Mouse (Mus musculus) kidney, embryonic 14.5 days (tissue): ENCODE data around the gene Muc13. TPM values are rescaled to one million over a fixed set of nuclear protein-coding genes. Genes with fewer than 3 reads are reported as not detected.
A peak's percentile ranks its signal among the peaks of the same experiment; 100 is the strongest.

Experiments
- ATAC-seq: fragments of 200-750 bp; cut with Nextera tagmentation; 2 replicates; pipeline ENCODE4 v1.8.0; 2017; ENCODE audit warnings: moderate number of reproducible peaks, mild to moderate bottlenecking, moderate TSS enrichment, moderate library complexity; ENCODE audit not compliant: low FRiP score, low TSS enrichment
- H3K27ac ChIP-seq: fragments of 300-500 bp; sonication (generic); 2 replicates; pipeline ENCODE4 v1.5.1; 2014; ENCODE audit warnings: low read depth, mild to moderate bottlenecking, low read length, moderate library complexity, mixed read lengths
- H3K27me3 ChIP-seq: fragments of 300-500 bp; sonication (generic); 2 replicates; pipeline ENCODE4 v1.6.1; 2014; ENCODE audit warnings: mild to moderate bottlenecking, low read length; ENCODE audit not compliant: control insufficient read depth, insufficient read depth
- H3K36me3 ChIP-seq: fragments of 300-500 bp; sonication (generic); 2 replicates; pipeline ENCODE4 v1.6.1; 2014; ENCODE audit warnings: low read length, mixed read lengths; ENCODE audit not compliant: control insufficient read depth, insufficient read depth
- H3K4me1 ChIP-seq: fragments of 300-500 bp; sonication (generic); 2 replicates; pipeline ENCODE4 v1.6.1; 2014; ENCODE audit warnings: low read length, mixed read lengths; ENCODE audit not compliant: control insufficient read depth, insufficient read depth
- H3K4me2 ChIP-seq: fragments of 300-500 bp; sonication (generic); replicated peaks from 2 replicates; pipeline ENCODE4 v1.6.1; 2014; ENCODE audit warnings: low read depth, mild to moderate bottlenecking, low read length
- H3K4me3 ChIP-seq: fragments of 300-500 bp; sonication (generic); 2 replicates; pipeline ENCODE4 v1.5.1; 2014; ENCODE audit warnings: mild to moderate bottlenecking, low read length
- H3K9ac ChIP-seq: fragments of 300-500 bp; sonication (generic); 2 replicates; pipeline ENCODE4 v1.6.1; 2014; ENCODE audit warnings: low read depth, mild to moderate bottlenecking, low read length, moderate library complexity
- H3K9me3 ChIP-seq: fragments of 300-500 bp; sonication (generic); 2 replicates; pipeline ENCODE4 v1.6.1; 2016; ENCODE audit warnings: low read length; ENCODE audit not compliant: control insufficient read depth
- WGBS: fragments of 180-500 bp; shearing (Covaris S2); extraction: QIAGEN DNeasy Blood & Tissue Kit; methylation state at CpG from one replicate; pipeline ENCODE4 v1.1.7; 2014; 5-methylcytosine and 5-hydroxymethylcytosine counted together
- polyA plus RNA-seq: library from polyadenylated mRNA; unstranded; fragments of >200 nt; fragmentation: Nextera tagmentation; extraction: Ambion mirVana; gene quantifications from 2 replicates; pipeline ENCODE4 v1.2.1, GENCODE M21; 2014

Muc13 gene
- polyA plus RNA-seq, 1 experiment from 2014 or later, result 0.09 TPM

DNA sequence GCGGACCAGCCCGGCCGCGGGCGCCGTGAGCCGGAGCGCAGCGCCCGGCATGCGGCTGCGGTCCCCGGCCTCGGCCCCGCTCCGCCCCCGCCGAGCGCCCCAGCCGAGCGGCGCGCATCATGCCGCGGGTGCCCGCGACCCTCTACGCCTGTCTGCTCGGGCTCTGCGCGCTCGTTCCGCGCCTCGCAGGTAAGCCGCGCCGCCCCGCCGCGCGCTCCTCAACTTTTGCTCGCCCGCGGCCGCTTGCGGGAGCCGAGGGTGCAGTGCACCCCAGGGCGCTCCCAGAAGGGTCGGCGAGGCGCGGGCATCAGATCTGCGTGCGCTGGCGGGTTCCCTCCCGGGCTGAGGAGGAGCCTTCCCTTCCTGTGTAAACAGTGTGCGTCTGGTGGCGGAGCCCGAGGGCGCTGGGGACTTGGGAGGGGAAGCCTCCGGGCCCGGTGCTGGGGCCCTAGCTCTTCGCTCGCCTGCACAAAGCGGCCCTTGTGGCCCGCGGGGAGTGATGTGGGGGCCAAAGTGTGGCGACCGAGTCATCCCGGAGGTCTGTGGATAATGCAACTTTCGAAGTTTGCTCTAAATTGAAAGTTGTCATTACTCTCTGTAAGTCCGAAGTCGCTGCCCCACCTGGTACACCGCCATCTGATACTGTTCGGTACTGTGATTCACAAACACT, 36.1 kb downstream of the Muc13 start:
- Histone ChIP-seq H3K27me3 (no peaks in the 10 kb centered on the region), H3K27ac (peak overlapping the region; percentile 57; the same call in 1 of the 2 replicates), H3K36me3 (no peaks in the 10 kb centered on the region), H3K4me2 (peak overlapping the region; percentile 96), H3K4me3 (peak overlapping the region; percentile 87), H3K4me1 (peaks cover 25% of the 10 kb centered on the region; the same call in 1 of the 2 replicates), H3K9ac (peak overlapping the region; percentile 82), H3K9me3 (no peaks in the 10 kb centered on the region)
- ATAC-seq, result peak; percentile 43
- WGBS, result 1% methylated on average over 64 of the region's 76 CpGs

DNA sequence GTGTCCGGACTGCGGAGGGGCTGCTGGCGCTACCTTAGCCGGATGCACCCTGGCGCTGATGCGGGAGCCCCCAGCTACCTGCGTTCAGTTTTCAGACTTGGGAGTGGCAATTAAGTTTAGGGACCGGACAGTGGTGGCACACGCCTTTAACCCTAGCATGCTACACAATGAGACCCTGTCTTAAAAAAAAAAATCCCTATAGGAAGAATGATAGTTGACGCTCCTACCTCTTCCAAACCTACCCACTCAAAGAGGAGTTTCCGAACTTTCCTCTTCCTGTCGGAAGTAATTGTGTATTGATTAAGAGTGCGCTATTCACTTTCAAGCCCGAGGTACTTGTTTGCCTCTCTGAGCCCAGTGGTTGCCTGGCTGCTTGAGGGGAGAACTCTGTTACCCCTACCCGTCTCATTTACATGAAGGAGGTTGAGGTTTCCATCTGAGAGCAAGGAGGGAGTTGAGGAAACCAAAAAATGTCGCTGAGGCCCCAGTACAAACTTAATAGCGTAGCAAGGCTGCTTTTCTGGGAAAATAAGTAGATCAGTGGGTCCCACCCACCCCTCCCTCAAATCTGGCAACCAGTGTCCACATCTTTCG, 36.8 kb downstream of the Muc13 start:
- H3K36me3 ChIP-seq, result no peaks in the 10 kb centered on the region
- H3K9ac ChIP-seq, result peak overlapping the region; percentile 82
- WGBS, result 4% methylated on average over 18 of the region's 18 CpGs
- peak overlapping the region; percentile 96 for H3K4me2 ChIP-seq
- H3K4me1 ChIP-seq, result peaks cover 25% of the 10 kb centered on the region; the same call in 1 of the 2 replicates
- no peaks in the 10 kb centered on the region for H3K27me3 ChIP-seq
- ATAC-seq, result no peak
- peak overlapping the region; percentile 87 for H3K4me3 ChIP-seq
- H3K27ac ChIP-seq, result no peak overlapping the region
- no peaks in the 10 kb centered on the region for H3K9me3 ChIP-seq

DNA sequence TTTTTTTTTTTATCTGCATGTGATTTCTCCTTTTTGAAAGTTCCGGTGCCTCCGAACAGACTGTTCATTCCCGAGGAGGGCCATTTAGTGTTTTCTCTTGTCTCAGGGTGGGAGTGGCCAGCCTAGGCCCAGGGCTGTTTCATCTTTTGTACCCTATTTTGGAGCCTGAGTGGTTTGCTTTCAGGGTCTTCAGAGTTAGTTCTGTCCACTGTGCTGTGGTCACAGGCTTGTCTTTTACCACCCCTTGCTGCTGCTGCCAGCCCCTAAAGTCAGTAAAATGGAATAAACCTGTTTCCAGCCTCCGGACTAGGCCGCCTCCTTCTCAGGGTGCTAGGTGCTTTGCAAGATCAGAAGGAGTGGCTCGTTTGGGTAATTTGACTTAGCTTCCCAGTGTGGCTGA, 38.2 kb downstream of the Muc13 start:
- H3K4me2 ChIP-seq, result peak overlapping the region; percentile 13; the same call in 1 of the 2 replicates
- H3K27ac ChIP-seq, result peak overlapping the region; percentile 42; the same call in 1 of the 2 replicates
- H3K4me3 ChIP-seq, result no peak overlapping the region
- ATAC-seq, result no peak
- no peaks in the 10 kb centered on the region for H3K36me3 ChIP-seq
- peaks cover 25% of the 10 kb centered on the region; the same call in 1 of the 2 replicates for H3K4me1 ChIP-seq
- no peaks in the 10 kb centered on the region for H3K27me3 ChIP-seq
- no peak overlapping the region for H3K9ac ChIP-seq
- H3K9me3 ChIP-seq, result no peaks in the 10 kb centered on the region
- WGBS, result 50% methylated on average over 6 of the region's 6 CpGs

DNA sequence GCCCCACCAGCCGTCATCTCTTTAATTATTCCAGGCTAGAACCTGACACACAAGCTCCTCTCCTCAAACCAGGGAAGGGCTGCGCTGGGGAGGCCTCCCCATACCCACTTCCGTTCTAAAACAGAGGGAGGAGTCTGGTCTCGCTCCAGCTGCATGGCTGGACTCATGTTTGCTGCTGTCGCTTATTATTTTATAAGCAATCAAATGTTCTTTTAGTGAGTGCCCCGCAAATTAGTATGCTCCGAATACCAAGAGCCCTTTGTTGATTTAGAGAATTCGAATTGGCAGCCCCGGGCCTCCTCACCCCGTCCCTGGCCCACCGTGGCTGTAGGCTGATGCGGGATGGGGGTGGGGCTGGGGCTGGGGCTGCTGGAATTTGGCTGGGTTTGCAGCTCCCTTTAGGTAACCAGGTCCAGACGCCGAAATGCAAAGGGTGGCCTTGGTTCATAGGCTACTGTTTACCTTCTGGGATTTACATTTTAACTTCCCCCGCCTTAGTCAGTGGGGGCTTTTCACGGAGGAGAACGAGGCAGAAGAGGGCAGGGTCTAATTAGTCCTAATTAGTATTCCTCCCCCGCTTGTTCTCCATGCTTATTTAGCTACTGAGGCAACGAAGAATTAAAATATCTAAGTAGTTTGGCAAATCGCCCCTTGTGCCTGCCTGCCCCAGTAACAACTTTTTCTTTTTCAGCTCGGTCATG, 39.0 kb downstream of the Muc13 start:
- peaks cover 25% of the 10 kb centered on the region; the same call in 1 of the 2 replicates for H3K4me1 ChIP-seq
- no peak; the same call in 1 of the 2 replicates for ATAC-seq
- no peaks in the 10 kb centered on the region for H3K9me3 ChIP-seq
- H3K4me3 ChIP-seq, result peak overlapping the region; percentile 26; the same call in 1 of the 2 replicates
- H3K9ac ChIP-seq, result peak overlapping the region; percentile 13; the same call in 1 of the 2 replicates
- H3K27ac ChIP-seq, result peak overlapping the region; percentile 42; the same call in 1 of the 2 replicates
- H3K36me3 ChIP-seq, result no peaks in the 10 kb centered on the region
- peak overlapping the region; percentile 51 for H3K4me2 ChIP-seq
- WGBS, result 4% methylated on average over 21 of the region's 21 CpGs
- H3K27me3 ChIP-seq, result no peaks in the 10 kb centered on the region

DNA sequence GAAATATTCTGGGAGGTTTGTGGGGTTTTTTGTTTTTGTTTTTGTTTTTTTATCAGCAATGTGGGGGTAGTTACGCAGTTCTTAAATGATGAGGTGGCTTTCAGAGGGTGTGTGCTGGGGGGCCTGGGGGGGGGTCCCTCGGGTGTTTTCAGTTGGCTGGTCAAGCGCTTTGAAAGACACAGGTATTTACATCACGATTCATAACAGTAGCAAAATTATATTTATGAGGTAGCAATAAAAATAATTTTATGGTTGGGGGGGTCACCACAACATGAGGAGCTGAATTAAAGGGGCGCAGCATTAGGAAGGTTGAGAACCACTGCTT, 39.6 kb downstream of the Muc13 start:
- WGBS, result 10% methylated on average over 5 of the region's 5 CpGs
- Histone ChIP-seq H3K4me3 (peak overlapping the region; percentile 26; the same call in 1 of the 2 replicates), H3K4me1 (peaks cover 25% of the 10 kb centered on the region; the same call in 1 of the 2 replicates), H3K9me3 (no peaks in the 10 kb centered on the region), H3K27me3 (no peaks in the 10 kb centered on the region), H3K9ac (no peak overlapping the region), H3K36me3 (no peaks in the 10 kb centered on the region), H3K27ac (no peak overlapping the region), H3K4me2 (peak overlapping the region; percentile 51)
- ATAC-seq, result no peak

DNA sequence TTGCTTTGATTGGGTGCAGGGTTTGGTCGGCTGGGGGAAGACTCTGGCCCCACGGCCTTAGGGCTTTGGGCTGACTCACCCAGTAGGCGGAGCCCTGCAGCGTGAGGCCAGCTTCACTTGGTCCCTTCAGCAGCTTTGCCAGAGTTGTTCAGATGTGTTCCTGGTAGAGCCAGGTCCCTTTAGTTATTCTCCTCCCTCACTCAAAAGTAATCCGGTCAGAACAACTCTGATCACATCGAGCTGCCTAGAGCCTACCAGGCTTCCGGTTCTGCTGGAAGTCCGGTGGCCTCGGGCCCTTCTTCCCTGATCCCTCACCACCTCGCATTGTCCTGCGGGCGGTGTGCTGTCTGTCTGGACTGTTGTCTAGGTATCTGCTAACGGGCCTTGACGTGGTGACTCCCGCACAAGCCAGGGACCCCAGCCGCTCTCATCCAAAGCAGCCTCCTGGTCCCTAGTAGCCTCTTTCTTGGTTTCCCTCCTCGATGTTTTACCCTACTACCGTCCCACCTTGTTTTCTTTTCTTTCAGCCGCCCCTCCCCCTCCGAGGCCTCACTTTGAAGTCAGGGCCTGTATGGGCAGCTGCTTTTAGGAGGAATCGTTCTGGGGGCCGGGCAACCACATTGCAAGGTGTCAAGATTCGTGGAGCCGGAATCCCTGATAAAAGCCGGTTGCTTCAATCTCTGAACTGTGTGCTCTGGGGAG, 40.1 kb downstream of the Muc13 start:
- Histone ChIP-seq H3K9ac (peak overlapping the region; percentile 49; the same call in 1 of the 2 replicates), H3K36me3 (no peaks in the 10 kb centered on the region), H3K4me1 (peaks cover 25% of the 10 kb centered on the region; the same call in 1 of the 2 replicates), H3K27me3 (no peaks in the 10 kb centered on the region), H3K27ac (peak overlapping the region; percentile 45; the same call in 1 of the 2 replicates), H3K9me3 (no peaks in the 10 kb centered on the region), H3K4me2 (peak overlapping the region; percentile 51), H3K4me3 (peak overlapping the region; percentile 26)
- WGBS, result 3% methylated on average over 25 of the region's 25 CpGs
- peak; percentile 39 for ATAC-seq

DNA sequence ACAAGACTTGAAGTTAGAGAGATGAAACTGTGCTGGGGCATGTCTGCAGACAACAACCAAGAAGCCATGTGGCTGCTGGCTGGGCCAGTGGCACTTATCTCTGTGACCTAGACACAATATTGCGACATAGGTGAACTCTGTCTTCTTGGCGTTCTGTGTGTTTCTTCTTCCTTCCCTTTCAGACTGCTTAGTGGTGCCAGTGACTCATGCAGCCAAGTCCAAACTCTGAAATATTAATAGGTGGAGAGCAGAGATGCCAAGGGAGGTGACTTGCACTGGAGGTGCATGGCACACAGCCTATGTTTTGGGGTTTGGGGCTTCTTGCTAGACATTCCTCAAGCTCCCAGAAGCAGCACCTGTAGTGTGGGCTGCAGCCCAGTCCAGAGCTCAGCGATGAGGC, 42.8 kb downstream of the Muc13 start:
- no peak overlapping the region for H3K4me2 ChIP-seq
- no peak overlapping the region for H3K9ac ChIP-seq
- WGBS, result 93% methylated on average over 3 of the region's 3 CpGs
- H3K4me3 ChIP-seq, result no peak overlapping the region
- H3K36me3 ChIP-seq, result no peaks in the 10 kb centered on the region
- no peak overlapping the region for H3K27ac ChIP-seq
- peaks cover 28% of the 10 kb centered on the region for H3K4me1 ChIP-seq
- no peaks in the 10 kb centered on the region for H3K27me3 ChIP-seq
- no peaks in the 10 kb centered on the region for H3K9me3 ChIP-seq
- ATAC-seq, result no peak

DNA sequence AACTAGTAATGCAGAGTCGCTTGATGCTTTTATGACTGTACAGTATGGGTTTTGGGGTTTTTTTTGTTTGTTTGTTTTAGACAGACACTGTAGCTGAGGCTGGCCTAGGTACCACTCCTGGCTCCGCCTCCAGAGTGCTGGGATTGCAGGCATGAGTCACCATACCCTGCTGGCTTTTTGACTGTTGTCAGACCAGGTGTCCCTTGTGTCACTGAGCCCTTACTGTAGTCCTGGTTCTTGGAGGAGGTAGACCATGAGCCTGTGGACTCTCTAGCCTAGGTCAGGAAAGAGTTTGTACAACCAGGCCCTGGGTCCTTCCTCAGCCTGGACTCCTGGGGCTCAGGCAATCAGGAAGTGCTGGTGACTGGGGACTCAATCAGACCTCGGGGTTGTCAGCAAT, 43.4 kb downstream of the Muc13 start:
- WGBS, result 71% methylated on average over 3 of the region's 3 CpGs
- ATAC-seq, result no peak
- Histone ChIP-seq H3K4me2 (no peak overlapping the region), H3K9me3 (no peaks in the 10 kb centered on the region), H3K36me3 (no peaks in the 10 kb centered on the region), H3K27ac (no peak overlapping the region), H3K9ac (no peak overlapping the region), H3K4me3 (no peak overlapping the region), H3K27me3 (no peaks in the 10 kb centered on the region), H3K4me1 (peaks cover 28% of the 10 kb centered on the region)
